Mouse (Mus musculus) induced T-regulatory cell, adult 2 months (primary cell): ENCODE measurements at regions not wholly inside any gene's neighbourhood (a gene's known extent, or its start where the extent isn't known, plus 50 kb on each side); places are given as distances from the start of the nearest gene placed in this dataset.

Source experiments
- DNase-seq: peaks from one replicate; pipeline ENCODE4 v3.0.0-alpha.2; 2012; ENCODE audit warnings: low read depth

- peak; percentile 30 for DNase-seq
Observed at GRCm38 (mm10) chr12:35623484-35623883, 88.6 kb upstream of the Ahr start.

- no peak for DNase-seq
Observed at GRCm38 (mm10) chr12:35614885-35615284, 80.0 kb upstream of the Ahr start.

- DNase-seq = peak; percentile 11
Observed at GRCm38 (mm10) chr12:35607652-35608051, 72.8 kb upstream of the Ahr start.

- no peak for DNase-seq
Observed at GRCm38 (mm10) chr12:35603742-35604141, 68.9 kb upstream of the Ahr start.

GRCm38 (mm10) chr12:35602589-35602988 lies 67.8 kb upstream of the Ahr start:
- DNase-seq = no peak

GRCm38 (mm10) chr12:35598298-35598697 lies 63.5 kb upstream of the Ahr start:
- no peak for DNase-seq

GRCm38 (mm10) chr12:35592866-35593265 lies 58.0 kb upstream of the Ahr start:
- DNase-seq = no peak
